Mouse (Mus musculus): ENCODE results near the gene Cyp4f13. TPM values are rescaled to one million over a fixed set of nuclear protein-coding genes. Genes with fewer than 3 reads are reported as not detected.
A peak's percentile ranks its signal among the peaks of the same experiment; 100 is the strongest.

Gene Cyp4f13
- total RNA-seq, 2 experiments from 2014 or later = 7.6 to 11.1 TPM

GRCm38 (mm10) chr17:32905239-32905638 lies 42.0 kb downstream of the Cyp4f13 start:
- peak; percentile 55 for DNase-seq

GRCm38 (mm10) chr17:32904414-32904813 lies 42.8 kb downstream of the Cyp4f13 start:
- DNase-seq = no peak

GRCm38 (mm10) chr17:32901751-32902525 lies 45.3 kb downstream of the Cyp4f13 start:
- DNase-seq = no peak

GRCm38 (mm10) chr17:32895421-32895820 lies 51.8 kb downstream of the Cyp4f13 start:
- no peak for DNase-seq

GRCm38 (mm10) chr17:32893901-32894300 lies 53.3 kb downstream of the Cyp4f13 start:
- DNase-seq = no peak

GRCm38 (mm10) chr17:32891239-32892180 lies 55.7 kb downstream of the Cyp4f13 start, which contains the start of gene Zfp870:
Gene Zfp870, minus strand, starts transcription at chr17:32891642.
- peak; percentile 84 for DNase-seq

- no peak for DNase-seq
Observed at GRCm38 (mm10) chr17:32890852-32891238, 56.4 kb downstream of the Cyp4f13 start.

GRCm38 (mm10) chr17:32889611-32890010 lies 57.6 kb downstream of the Cyp4f13 start:
- no peak for DNase-seq

- no peak for DNase-seq
Observed at GRCm38 (mm10) chr17:32880320-32881218, 66.6 kb downstream of the Cyp4f13 start.

- no peak for DNase-seq
Observed at GRCm38 (mm10) chr17:32878773-32879172, 68.4 kb downstream of the Cyp4f13 start.

GRCm38 (mm10) chr17:32877471-32878171 lies 69.6 kb downstream of the Cyp4f13 start:
- DNase-seq = no peak

Other genes with a start within 250 kb of the Cyp4f13 start
- 10 to 100 TPM; 30.6 to 36.4 TPM for gene Zfp871, start 159.1 kb downstream of the Cyp4f13 start, total RNA-seq (2021)
- under 1 TPM; 0.77 to 0.87 TPM for gene Zfp811, start 137.5 kb downstream of the Cyp4f13 start, total RNA-seq (2021)
- 10 to 100 TPM in 1 of 2 experiments, 1 to 10 TPM in 1; 7.0 to 10.9 TPM for gene Zfp799, start 117.1 kb downstream of the Cyp4f13 start, total RNA-seq (2021)
- 1 to 10 TPM; 7.1 to 7.4 TPM for gene Zfp870, start 55.8 kb downstream of the Cyp4f13 start, total RNA-seq (2021)
- under 1 TPM; 0.14 to 0.32 TPM for gene Cyp4f14, start 30.1 kb downstream of the Cyp4f13 start, total RNA-seq (2021)
- gene Zfp472, start 18.4 kb upstream of the Cyp4f13 start, total RNA-seq (2021) = 1 to 10 TPM; 2.5 to 3.0 TPM
- gene Zfp952, start 45.7 kb upstream of the Cyp4f13 start, total RNA-seq (2021) = 1 to 10 TPM; 5.3 to 7.7 TPM
- gene Zfp763, start 86.0 kb upstream of the Cyp4f13 start, total RNA-seq (2021) = 1 to 10 TPM; 5.0 to 6.3 TPM
- not detected for gene 4921501E09Rik, start 120.7 kb upstream of the Cyp4f13 start, total RNA-seq (2021)
- 1 to 10 TPM; 3.8 to 5.8 TPM for gene Zfp563, start 141.9 kb upstream of the Cyp4f13 start, total RNA-seq (2021)
- under 1 TPM; 0.05 to 0.43 TPM for gene Morc2b, start 192.3 kb upstream of the Cyp4f13 start, total RNA-seq (2021)
- gene Olfr55, start 221.0 kb upstream of the Cyp4f13 start, total RNA-seq (2021) = not detected
- not detected for gene Olfr239, start 243.9 kb upstream of the Cyp4f13 start, total RNA-seq (2021)